Mouse (Mus musculus) myocyte (in vitro differentiated cells): ENCODE data around the gene Cnot4.

Source experiments
- CEBPB ChIP-seq: IDR thresholded peaks from 2 replicates; pipeline ENCODE4 v1.6.1; 2011; ENCODE audit warnings: mild to moderate bottlenecking, moderate library complexity; ENCODE audit not compliant: poor library complexity, insufficient read depth, severe bottlenecking
- REST ChIP-seq: IDR thresholded peaks from one replicate; pipeline ENCODE4 v1.6.1; 2011; ENCODE audit warnings: mild to moderate bottlenecking, control low read depth, moderate library complexity; ENCODE audit not compliant: insufficient read depth, insufficient read length

GRCm38 (mm10) chr6:35028023-35028422, 105.5 kb downstream of the Cnot4 start:
- TF ChIP-seq REST (no peak), CEBPB (no peak)
